22 mouse cellular contexts compared by ENCODE assay signal in the genomic region with DNA sequence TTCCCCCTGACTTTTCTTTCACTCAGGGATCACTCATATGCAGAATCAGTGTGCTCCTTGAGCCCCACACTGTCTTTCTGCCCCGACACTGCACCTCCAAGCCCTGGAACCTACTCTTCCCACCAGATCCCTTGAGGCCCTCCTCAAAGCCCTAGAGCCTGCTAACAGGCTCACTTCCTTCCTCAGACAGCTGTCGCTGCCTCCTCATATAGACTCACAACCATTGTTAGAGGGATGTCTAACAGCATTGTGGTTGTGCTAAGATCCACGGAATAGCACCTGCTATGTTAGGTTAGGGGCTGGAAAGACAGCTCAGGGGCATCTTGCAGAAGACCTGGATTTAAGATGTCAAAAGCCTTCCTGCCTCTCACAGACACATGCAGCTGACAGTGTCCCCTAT. TPM values are rescaled to one million over a fixed set of nuclear protein-coding genes. Genes with fewer than 3 reads are reported as not detected.
"Had no signal": no experiment of that assay in that cellular context is flagged by ENCODE, and none has a peak within 500 bp of the region (broad histone marks: within the 10 kb centered on the region; RNA-seq: fewer than 3 reads in every experiment).

No protein-coding gene starts in this region.

- ATAC-seq: midbrain, embryonic 13.5 days; midbrain, embryonic 15.5 days had no signal

- H3K27me3 ChIP-seq: midbrain, embryonic 13.5 days; midbrain, embryonic 15.5 days; neural tube, embryonic 13.5 days; neural tube, embryonic 15.5 days; stomach, embryonic 15.5 days had no signal

- H3K4me3 ChIP-seq: midbrain, embryonic 10.5 days; midbrain, embryonic 13.5 days; midbrain, embryonic 15.5 days; myocyte; neural tube, embryonic 13.5 days; neural tube, embryonic 15.5 days; stomach, embryonic 15.5 days had no signal

- H3K9me3 ChIP-seq: midbrain, embryonic 10.5 days; midbrain, embryonic 13.5 days; midbrain, embryonic 15.5 days; neural tube, embryonic 13.5 days; neural tube, embryonic 15.5 days; stomach, embryonic 15.5 days had no signal

- H3K4me2 ChIP-seq: lung, embryonic 14.5 days; midbrain, embryonic 13.5 days; midbrain, embryonic 15.5 days; neural tube, embryonic 13.5 days; neural tube, embryonic 15.5 days; stomach, embryonic 15.5 days had no signal

- H3K36me3 ChIP-seq: midbrain, embryonic 10.5 days; midbrain, embryonic 13.5 days; midbrain, embryonic 15.5 days; neural tube, embryonic 13.5 days; neural tube, embryonic 15.5 days; stomach, embryonic 15.5 days had no signal

- DNase-seq: lung, adult 18-20 months; lung, embryonic 14.5 days; lung, postnatal 10 days; lung, postnatal 4 days; right cerebral cortex, postnatal 14 days; thymus, adult 2 months; thymus, postnatal 25 days; thymus, postnatal 4 days had no signal

- H3K9ac ChIP-seq: lung, embryonic 14.5 days; midbrain, embryonic 13.5 days; midbrain, embryonic 15.5 days; neural tube, embryonic 13.5 days; neural tube, embryonic 15.5 days; stomach, embryonic 15.5 days had no signal

- H3K27ac ChIP-seq: midbrain, embryonic 13.5 days; midbrain, embryonic 15.5 days; neural tube, embryonic 13.5 days; neural tube, embryonic 15.5 days; stomach, embryonic 15.5 days; stomach, postnatal 0 days had no signal

RNA-seq across cellular contexts. Expression of gene Erv3, which starts 37.1 kb away (rescaled TPM):
- total RNA-seq: liver, adult 2 months; megakaryocyte, adult 5-6 weeks; megakaryocyte-erythroid progenitor cell, adult 5-6 weeks had no signal
- polyA plus RNA-seq: liver, adult 2 months; lung, embryonic 14.5 days; lung, embryonic 16.5 days; midbrain, embryonic 10.5 days; midbrain, embryonic 13.5 days; midbrain, embryonic 15.5 days; neural tube, embryonic 11.5 days; neural tube, embryonic 15.5 days; spleen, adult 2 months; stomach, embryonic 15.5 days; stomach, postnatal 0 days had no signal
